Mouse (Mus musculus): ENCODE measurements at regions not wholly inside any gene's neighbourhood (a gene's known extent, or its start where the extent isn't known, plus 50 kb on each side); places are given as distances from the start of the nearest gene placed in this dataset.

GRCm38 (mm10) chr3:15175811-15176210 lies 156.3 kb downstream of the Gm9733 start:
- Histone ChIP-seq H3K4me1 (ENCODE audit: control insufficient read depth, insufficient read depth, insufficient read length, low read length) (no peaks in the 10 kb centered on the region), H3K4me3 (ENCODE audit: low read depth, low read length) (no peak overlapping the region), H3K36me3 (ENCODE audit: control insufficient read depth, insufficient read depth, low read length) (no peaks in the 10 kb centered on the region), H3K27ac (ENCODE audit: insufficient read depth, low read depth, low read length) (no peak overlapping the region), H3K27me3 (ENCODE audit: control insufficient read depth, insufficient read depth, low read length) (no peaks in the 10 kb centered on the region)
- WGBS: 79% methylated on average over 2 of the region's 2 CpGs
- TF ChIP-seq POLR2A (IDR thresholded peaks at IDR 0.05; ENCODE audit: low read depth, low read length) (no peak), CTCF (IDR thresholded peaks at IDR 0.05; ENCODE audit: extremely low read depth, insufficient read length, insufficient replicate concordance, low read depth, low read length) (no peak)

GRCm38 (mm10) chr3:15179079-15179812 lies 152.9 kb downstream of the Gm9733 start:
- Histone ChIP-seq H3K27me3 (ENCODE audit: control insufficient read depth, insufficient read depth, low read length) (no peaks in the 10 kb centered on the region), H3K27ac (ENCODE audit: insufficient read depth, low read depth, low read length) (peak overlapping the region; percentile 49; the same call in 1 of the 2 replicates), H3K36me3 (ENCODE audit: control insufficient read depth, insufficient read depth, low read length) (no peaks in the 10 kb centered on the region), H3K4me3 (ENCODE audit: low read depth, low read length) (no peak overlapping the region), H3K4me1 (ENCODE audit: control insufficient read depth, insufficient read depth, insufficient read length, low read length) (no peaks in the 10 kb centered on the region)
- 65% methylated on average over 6 of the region's 6 CpGs for WGBS
- TF ChIP-seq CTCF (IDR thresholded peaks at IDR 0.05; ENCODE audit: extremely low read depth, insufficient read length, insufficient replicate concordance, low read depth, low read length): no peak
- no peak for TF ChIP-seq POLR2A (IDR thresholded peaks at IDR 0.05; ENCODE audit: low read depth, low read length)

- Histone ChIP-seq H3K4me1 (ENCODE audit: control insufficient read depth, insufficient read depth, insufficient read length, low read length) (no peaks in the 10 kb centered on the region), H3K27ac (ENCODE audit: insufficient read depth, low read depth, low read length) (no peak overlapping the region), H3K36me3 (ENCODE audit: control insufficient read depth, insufficient read depth, low read length) (no peaks in the 10 kb centered on the region), H3K27me3 (ENCODE audit: control insufficient read depth, insufficient read depth, low read length) (no peaks in the 10 kb centered on the region), H3K4me3 (ENCODE audit: low read depth, low read length) (no peak overlapping the region)
- WGBS: 90% methylated on average over 5 of the region's 5 CpGs
- no peak for TF ChIP-seq CTCF (IDR thresholded peaks at IDR 0.05; ENCODE audit: extremely low read depth, insufficient read length, insufficient replicate concordance, low read depth, low read length)
- TF ChIP-seq POLR2A (IDR thresholded peaks at IDR 0.05; ENCODE audit: low read depth, low read length): no peak
These were observed 151.0 kb downstream of the Gm9733 start for GRCm38 (mm10) chr3:15181111-15181510.

GRCm38 (mm10) chr3:15186731-15187130 lies 145.4 kb downstream of the Gm9733 start:
- WGBS: 77% methylated on average over 3 of the region's 3 CpGs
- no peak for TF ChIP-seq CTCF (IDR thresholded peaks at IDR 0.05; ENCODE audit: extremely low read depth, insufficient read length, insufficient replicate concordance, low read depth, low read length)
- no peak for TF ChIP-seq POLR2A (IDR thresholded peaks at IDR 0.05; ENCODE audit: low read depth, low read length)

GRCm38 (mm10) chr3:15194362-15194761 lies 137.7 kb downstream of the Gm9733 start:
- H3K4me1 ChIP-seq (ENCODE audit: control insufficient read depth, insufficient read depth, insufficient read length, low read length): peaks cover 3% of the 10 kb centered on the region; the same call in 1 of the 2 replicates
- H3K4me3 ChIP-seq (ENCODE audit: low read depth, low read length): no peak overlapping the region
- TF ChIP-seq CTCF (IDR thresholded peaks at IDR 0.05; ENCODE audit: extremely low read depth, insufficient read length, insufficient replicate concordance, low read depth, low read length) (peak; percentile 51; the same call in 1 of the 2 replicates), POLR2A (IDR thresholded peaks at IDR 0.05; ENCODE audit: low read depth, low read length) (no peak)
- 5% methylated on average over 7 of the region's 7 CpGs for WGBS
- H3K27me3 ChIP-seq (ENCODE audit: control insufficient read depth, insufficient read depth, low read length): no peaks in the 10 kb centered on the region
- H3K27ac ChIP-seq (ENCODE audit: insufficient read depth, low read depth, low read length): no peak overlapping the region
- H3K36me3 ChIP-seq (ENCODE audit: control insufficient read depth, insufficient read depth, low read length): no peaks in the 10 kb centered on the region

More at GRCm38 (mm10) chr3:15186731-15187130, 145.4 kb downstream of the Gm9733 start:
- Histone ChIP-seq H3K4me3 (ENCODE audit: low read depth, low read length) (no peak overlapping the region), H3K4me1 (ENCODE audit: control insufficient read depth, insufficient read depth, insufficient read length, low read length) (no peaks in the 10 kb centered on the region), H3K27me3 (ENCODE audit: control insufficient read depth, insufficient read depth, low read length) (no peaks in the 10 kb centered on the region), H3K36me3 (ENCODE audit: control insufficient read depth, insufficient read depth, low read length) (no peaks in the 10 kb centered on the region), H3K27ac (ENCODE audit: insufficient read depth, low read depth, low read length) (no peak overlapping the region)

- Histone ChIP-seq H3K36me3 (ENCODE audit: control insufficient read depth, insufficient read depth, low read length) (no peaks in the 10 kb centered on the region), H3K27me3 (ENCODE audit: control insufficient read depth, insufficient read depth, low read length) (no peaks in the 10 kb centered on the region), H3K4me3 (ENCODE audit: low read depth, low read length) (no peak overlapping the region), H3K27ac (ENCODE audit: insufficient read depth, low read depth, low read length) (no peak overlapping the region), H3K4me1 (ENCODE audit: control insufficient read depth, insufficient read depth, insufficient read length, low read length) (peaks cover 3% of the 10 kb centered on the region; the same call in 1 of the 2 replicates)
- 41% methylated on average over 1 of the region's 1 CpGs for WGBS
- TF ChIP-seq POLR2A (IDR thresholded peaks at IDR 0.05; ENCODE audit: low read depth, low read length) (no peak), CTCF (IDR thresholded peaks at IDR 0.05; ENCODE audit: extremely low read depth, insufficient read length, insufficient replicate concordance, low read depth, low read length) (no peak)
These were observed 136.0 kb downstream of the Gm9733 start for GRCm38 (mm10) chr3:15196101-15196500.

- Histone ChIP-seq H3K4me3 (ENCODE audit: low read depth, low read length) (no peak overlapping the region), H3K4me1 (ENCODE audit: control insufficient read depth, insufficient read depth, insufficient read length, low read length) (peaks cover 3% of the 10 kb centered on the region; the same call in 1 of the 2 replicates), H3K27ac (ENCODE audit: insufficient read depth, low read depth, low read length) (no peak overlapping the region), H3K36me3 (ENCODE audit: control insufficient read depth, insufficient read depth, low read length) (no peaks in the 10 kb centered on the region), H3K27me3 (ENCODE audit: control insufficient read depth, insufficient read depth, low read length) (no peaks in the 10 kb centered on the region)
- TF ChIP-seq CTCF (IDR thresholded peaks at IDR 0.05; ENCODE audit: extremely low read depth, insufficient read length, insufficient replicate concordance, low read depth, low read length): no peak
- no peak for TF ChIP-seq POLR2A (IDR thresholded peaks at IDR 0.05; ENCODE audit: low read depth, low read length)
- 82% methylated on average over 3 of the region's 3 CpGs for WGBS
These were observed 134.0 kb downstream of the Gm9733 start for GRCm38 (mm10) chr3:15198086-15198485.

Data from small intestine, adult 2 months (tissue).